Mouse (Mus musculus) lung, postnatal 0 days (tissue): ENCODE results near the gene Katna1.

ENCODE experiments used
- CTCF ChIP-seq: IDR thresholded peaks from 2 replicates; pipeline ENCODE4 v1.5.1; 2016; ENCODE audit warnings: antibody characterized with exemption, mild to moderate bottlenecking
- EP300 ChIP-seq: IDR thresholded peaks from 2 replicates; pipeline ENCODE4 v1.6.1; 2016; ENCODE audit warnings: antibody characterized with exemption, mild to moderate bottlenecking, control low read depth

DNA sequence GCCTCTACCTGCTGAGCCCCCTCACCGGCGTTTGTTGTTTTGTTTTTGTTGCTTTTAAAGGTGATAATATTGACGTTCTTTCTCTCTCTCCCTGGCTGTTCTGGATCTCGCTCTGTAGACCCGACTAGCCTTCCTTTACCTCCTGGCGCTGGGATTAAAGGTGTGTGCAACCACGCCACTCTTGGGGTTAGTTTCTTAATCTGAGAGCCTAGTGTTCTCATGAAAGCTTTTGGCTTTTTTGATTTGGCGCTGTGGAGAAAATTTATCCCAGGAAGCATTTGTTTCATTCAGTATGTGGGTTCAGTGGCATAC, 657 bp downstream of the Katna1 start:
- no peak for TF ChIP-seq EP300
- no peak for TF ChIP-seq CTCF
